Mouse (Mus musculus): ENCODE measurements around the gene Ss18l1. TPM values are rescaled to one million over a fixed set of nuclear protein-coding genes. Genes with fewer than 3 reads are reported as not detected.

The Ss18l1 gene
- total RNA-seq (2012; rRNA removed) (2.8 and 3.1 TPM in 2 replicates), polyA plus RNA-seq (2012; ENCODE audit: insufficient read depth in 1 of 2, insufficient read length in 2 of 2, low read depth in 1 of 2, low replicate concordance in 2 of 2, missing spikeins in 1 of 2) (1 to 10 TPM in 1 of 2 experiments, not detected in 1; 4.3 TPM)

DNA sequence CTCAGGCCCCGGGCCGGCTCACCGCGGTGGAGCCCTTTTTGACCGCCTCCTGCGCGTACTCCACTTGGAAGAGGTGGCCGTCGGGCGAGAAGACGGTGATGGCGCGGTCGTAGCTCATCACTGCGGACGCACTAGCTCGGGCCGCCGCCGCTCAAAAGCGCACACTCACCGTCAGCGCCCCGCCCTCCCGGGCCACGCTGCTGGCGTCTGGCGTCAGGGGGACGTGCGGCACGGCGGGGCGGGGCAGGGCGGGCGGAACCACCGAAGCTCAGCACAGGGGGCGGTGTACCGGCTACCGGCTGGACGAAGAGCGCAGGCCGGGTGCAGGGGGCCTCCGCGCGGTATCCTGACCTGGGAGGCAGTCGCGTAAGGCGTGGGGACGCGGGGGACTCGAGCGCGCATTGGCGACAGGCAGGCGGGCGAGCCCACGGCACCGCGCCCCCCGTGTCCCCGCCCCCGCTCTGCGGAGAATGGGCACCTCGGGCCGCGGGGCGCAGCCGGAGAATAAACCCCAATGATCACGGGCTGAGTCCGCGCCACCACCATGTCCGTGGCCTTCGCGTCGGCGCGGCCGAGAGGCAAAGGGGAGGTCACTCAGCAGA lies at the start of gene Ss18l1, which contains the start of gene Psma7:
Gene Ss18l1, plus strand, starts transcription at position 254 of the 602 bp plus-strand sequence.
Gene Psma7, minus strand, starts transcription at position 178 of the 602 bp plus-strand sequence.
- no peaks in the 10 kb centered on the region for H3K9me3 ChIP-seq (replicated peaks; ENCODE audit: insufficient read depth, low read length)
- peak; percentile 94 for DNase-seq (ENCODE audit: low read depth, low spot score)
- H3K36me3 ChIP-seq (ENCODE audit: control insufficient read depth in 1 of 2, insufficient read depth in 2 of 2, low read length in 2 of 2), result peaks cover 12 to 13% of the 10 kb centered on the region in 2 experiments
- H3K79me2 ChIP-seq (ENCODE audit: control insufficient read depth, insufficient read depth, low read length, poor library complexity), result peaks cover 43% of the 10 kb centered on the region
- peak within 1 kb of the TSS; percentile 75 for H3K27ac ChIP-seq (ENCODE audit: control insufficient read depth, low read depth, low read length)
- peak within 1 kb of the TSS; percentile 87 to 91 for H3K4me3 ChIP-seq (ENCODE audit: control insufficient read depth in 1 of 2, insufficient read depth in 1 of 2, low read depth in 2 of 2, low read length in 2 of 2)
- peak within 1 kb of the TSS; percentile 95 for H3K9ac ChIP-seq (ENCODE audit: control insufficient read depth, low read depth, low read length, poor library complexity, severe bottlenecking)
- H3K27me3 ChIP-seq (ENCODE audit: control insufficient read depth in 1 of 2, insufficient read depth in 2 of 2, low read length in 2 of 2), result no peaks in the 10 kb centered on the region
- peaks cover 4 to 17% of the 10 kb centered on the region in 2 experiments; a peak in 3 of 4 replicates for H3K4me1 ChIP-seq (ENCODE audit: control insufficient read depth in 1 of 2, insufficient read depth in 2 of 2, low read length in 2 of 2)
- TF ChIP-seq SMC3 (IDR thresholded peaks at IDR 0.05; ENCODE audit: low read depth, low read length) (no peak), MXI1 (IDR thresholded peaks at IDR 0.05; ENCODE audit: low read depth, low read length) (peak; percentile 70), KAT2A (conservative IDR thresholded peaks at IDR 0.05; ENCODE audit: low read depth, low read length) (no peak; the same call in 1 of the 2 replicates), GABPA (IDR thresholded peaks at IDR 0.05; ENCODE audit: low read depth, low read length) (no peak), USF2 (IDR thresholded peaks at IDR 0.05; ENCODE audit: borderline replicate concordance in 1 of 2, insufficient read depth in 1 of 2, low read depth in 1 of 2, low read length in 2 of 2) (no peak), EP300 (IDR thresholded peaks at IDR 0.05; ENCODE audit: low read depth in 1 of 2, low read length in 2 of 2) (0 out of 4 replicates have a peak, but pooled peaks of 1 of the 2 experiments have one; percentile 2), ELF1 (IDR thresholded peaks at IDR 0.05; ENCODE audit: low read depth, low read length) (no peak; the same call in 1 of the 2 replicates), TAL1 (IDR thresholded peaks at IDR 0.05; ENCODE audit: low read length) (no peak), POLR2AphosphoS5 (IDR thresholded peaks at IDR 0.05; ENCODE audit: borderline replicate concordance, low read depth, low read length) (no peak), UBTF (IDR thresholded peaks at IDR 0.05; ENCODE audit: borderline replicate concordance, insufficient read depth, low read depth, low read length) (no peak), MEF2A (IDR thresholded peaks at IDR 0.05; ENCODE audit: extremely low read depth, insufficient replicate concordance, low read depth, low read length, poor library complexity, severe bottlenecking) (no peak), POLR2AphosphoS2 (IDR thresholded peaks at IDR 0.05; ENCODE audit: low read length) (peak; percentile 64), BHLHE40 (IDR thresholded peaks at IDR 0.05; ENCODE audit: borderline replicate concordance, low read depth, low read length) (no peak), POLR2A (IDR thresholded peaks at IDR 0.05; ENCODE audit: control insufficient read depth in 1 of 2, insufficient read depth in 1 of 2, low read depth in 1 of 2, low read length in 2 of 2, poor library complexity in 1 of 2) (peak; percentile 56 to 88), ETS1 (IDR thresholded peaks at IDR 0.05; ENCODE audit: low read depth, low read length) (0 out of 2 replicates have a peak, but pooled peaks have one; percentile 7), SIN3A (IDR thresholded peaks at IDR 0.05; ENCODE audit: low read length) (peak; percentile 57), MAZ (IDR thresholded peaks at IDR 0.05; ENCODE audit: low read depth, low read length) (peak; percentile 45; the same call in 1 of the 2 replicates), TCF12 (IDR thresholded peaks at IDR 0.05; ENCODE audit: low read depth, low read length) (peak; percentile 54; the same call in 1 of the 2 replicates), CTCF (IDR thresholded peaks at IDR 0.05 in 2 of 3, conservative IDR thresholded peaks at IDR 0.05 in 1 of 3; ENCODE audit: control insufficient read depth in 1 of 3, insufficient read depth in 1 of 3, low read depth in 2 of 3, low read length in 3 of 3, poor library complexity in 1 of 3, severe bottlenecking in 1 of 3) (no peak), CHD2 (IDR thresholded peaks at IDR 0.05; ENCODE audit: low read length) (no peak), NRF1 (IDR thresholded peaks at IDR 0.05; ENCODE audit: insufficient read depth, low read depth, low read length, poor library complexity, severe bottlenecking) (peak; percentile 46; the same call in 1 of the 2 replicates), ZC3H11A (IDR thresholded peaks at IDR 0.05; ENCODE audit: low read depth, low read length) (no peak), MAFK (IDR thresholded peaks at IDR 0.05; ENCODE audit: borderline replicate concordance, low read depth, low read length) (no peak), CHD1 (IDR thresholded peaks at IDR 0.05; ENCODE audit: low read depth, low read length) (peak; percentile 98), E2F4 (IDR thresholded peaks at IDR 0.05; ENCODE audit: borderline replicate concordance, low read depth, low read length) (no peak), GATA1 (IDR thresholded peaks at IDR 0.05; ENCODE audit: low read depth, low read length) (no peak), USF1 (IDR thresholded peaks at IDR 0.05; ENCODE audit: low read depth, low read length) (no peak), JUND (IDR thresholded peaks at IDR 0.05; ENCODE audit: low read depth, low read length) (no peak), ZMIZ1 (IDR thresholded peaks at IDR 0.05; ENCODE audit: low read depth, low read length) (peak; percentile 84; the same call in 1 of the 2 replicates), NELFE (IDR thresholded peaks at IDR 0.05; ENCODE audit: low read depth, low read length) (peak; percentile 81), ZNF384 (IDR thresholded peaks at IDR 0.05; ENCODE audit: low read depth, low read length) (no peak), RAD21 (IDR thresholded peaks at IDR 0.05; ENCODE audit: low read depth, low read length) (no peak), MAX (IDR thresholded peaks at IDR 0.05; ENCODE audit: low read length) (no peak), MYC (IDR thresholded peaks at IDR 0.05; ENCODE audit: low read depth, low read length) (no peak), RCOR1 (IDR thresholded peaks at IDR 0.05; ENCODE audit: low read depth, low read length) (no peak), TBP (IDR thresholded peaks at IDR 0.05; ENCODE audit: low read depth, low read length) (no peak)

Measured in MEL (cell line).